Mouse (Mus musculus): ENCODE results near the gene Tsen2. TPM values are rescaled to one million over a fixed set of nuclear protein-coding genes. Genes with fewer than 3 reads are reported as not detected.

Tsen2 gene
- polyA plus RNA-seq, 1 experiment from 2014 or later: 32.7 TPM

GRCm38 (mm10) chr6:115511447-115511846 lies 33.0 kb upstream of the Tsen2 start:
- Histone ChIP-seq H3K9ac (ENCODE audit: low read length) (no peak overlapping the region), H3K36me3 (ENCODE audit: control insufficient read depth, insufficient read depth, low read length) (no peaks in the 10 kb centered on the region), H3K4me2 (no peak overlapping the region), H3K4me1 (ENCODE audit: control insufficient read depth, insufficient read depth, low read length) (no peaks in the 10 kb centered on the region), H3K27ac (ENCODE audit: low read depth, low read length) (no peak overlapping the region), H3K27me3 (ENCODE audit: control insufficient read depth, insufficient read depth, low read length) (no peaks in the 10 kb centered on the region), H3K9me3 (ENCODE audit: control insufficient read depth, low read length) (no peaks in the 10 kb centered on the region; the same call in 1 of the 2 replicates), H3K4me3 (ENCODE audit: low read depth, low read length) (no peak overlapping the region)
- WGBS: 92% methylated on average over 3 of the region's 3 CpGs
- no peak for ATAC-seq (ENCODE audit: low FRiP score)
- no peak for DNase-seq (ENCODE audit: low spot score, missing footprints)

GRCm38 (mm10) chr6:115513207-115513606 lies 31.3 kb upstream of the Tsen2 start:
- Histone ChIP-seq H3K9ac (ENCODE audit: low read length) (no peak overlapping the region), H3K27ac (ENCODE audit: low read depth, low read length) (no peak overlapping the region), H3K9me3 (ENCODE audit: control insufficient read depth, low read length) (no peaks in the 10 kb centered on the region; the same call in 1 of the 2 replicates), H3K4me2 (no peak overlapping the region), H3K4me1 (ENCODE audit: control insufficient read depth, insufficient read depth, low read length) (no peaks in the 10 kb centered on the region), H3K4me3 (ENCODE audit: low read depth, low read length) (no peak overlapping the region), H3K36me3 (ENCODE audit: control insufficient read depth, insufficient read depth, low read length) (no peaks in the 10 kb centered on the region), H3K27me3 (ENCODE audit: control insufficient read depth, insufficient read depth, low read length) (no peaks in the 10 kb centered on the region)
- WGBS: 95% methylated on average over 4 of the region's 4 CpGs
- DNase-seq (ENCODE audit: low spot score, missing footprints): no peak
- no peak for ATAC-seq (ENCODE audit: low FRiP score)

GRCm38 (mm10) chr6:115517904-115518303 lies 26.6 kb upstream of the Tsen2 start:
- no peak overlapping the region for H3K9ac ChIP-seq (ENCODE audit: low read length)
- no peaks in the 10 kb centered on the region for H3K4me1 ChIP-seq (ENCODE audit: control insufficient read depth, insufficient read depth, low read length)
- no peak overlapping the region for H3K4me2 ChIP-seq
- H3K36me3 ChIP-seq (ENCODE audit: control insufficient read depth, insufficient read depth, low read length): no peaks in the 10 kb centered on the region
- H3K27me3 ChIP-seq (ENCODE audit: control insufficient read depth, insufficient read depth, low read length): no peaks in the 10 kb centered on the region
- no peak overlapping the region for H3K4me3 ChIP-seq (ENCODE audit: low read depth, low read length)
- ATAC-seq (ENCODE audit: low FRiP score) (no peak), DNase-seq (ENCODE audit: low spot score, missing footprints) (no peak)
- WGBS: 78% methylated on average over 4 of the region's 4 CpGs
- H3K9me3 ChIP-seq (ENCODE audit: control insufficient read depth, low read length): no peaks in the 10 kb centered on the region
- H3K27ac ChIP-seq (ENCODE audit: low read depth, low read length): no peak overlapping the region

GRCm38 (mm10) chr6:115518352-115518751 lies 26.1 kb upstream of the Tsen2 start:
- Histone ChIP-seq H3K9me3 (ENCODE audit: control insufficient read depth, low read length) (no peaks in the 10 kb centered on the region), H3K4me2 (no peak overlapping the region), H3K9ac (ENCODE audit: low read length) (no peak overlapping the region), H3K36me3 (ENCODE audit: control insufficient read depth, insufficient read depth, low read length) (no peaks in the 10 kb centered on the region), H3K27ac (ENCODE audit: low read depth, low read length) (no peak overlapping the region), H3K27me3 (ENCODE audit: control insufficient read depth, insufficient read depth, low read length) (no peaks in the 10 kb centered on the region), H3K4me1 (ENCODE audit: control insufficient read depth, insufficient read depth, low read length) (no peaks in the 10 kb centered on the region), H3K4me3 (ENCODE audit: low read depth, low read length) (no peak overlapping the region)
- ATAC-seq (ENCODE audit: low FRiP score) (no peak), DNase-seq (ENCODE audit: low spot score, missing footprints) (no peak)
- 78% methylated on average over 2 of the region's 2 CpGs for WGBS

GRCm38 (mm10) chr6:115519275-115519699 lies 25.2 kb upstream of the Tsen2 start:
- Histone ChIP-seq H3K27me3 (ENCODE audit: control insufficient read depth, insufficient read depth, low read length) (no peaks in the 10 kb centered on the region), H3K9me3 (ENCODE audit: control insufficient read depth, low read length) (no peaks in the 10 kb centered on the region), H3K9ac (ENCODE audit: low read length) (no peak overlapping the region), H3K4me2 (no peak overlapping the region), H3K27ac (ENCODE audit: low read depth, low read length) (no peak overlapping the region), H3K4me1 (ENCODE audit: control insufficient read depth, insufficient read depth, low read length) (no peaks in the 10 kb centered on the region), H3K36me3 (ENCODE audit: control insufficient read depth, insufficient read depth, low read length) (no peaks in the 10 kb centered on the region), H3K4me3 (ENCODE audit: low read depth, low read length) (no peak overlapping the region)
- ATAC-seq (ENCODE audit: low FRiP score): no peak
- no peak for DNase-seq (ENCODE audit: low spot score, missing footprints)
- WGBS: 54% methylated on average over 12 of the region's 12 CpGs

GRCm38 (mm10) chr6:115521923-115522322 lies 22.5 kb upstream of the Tsen2 start:
- Histone ChIP-seq H3K9ac (ENCODE audit: low read length) (no peak overlapping the region), H3K4me1 (ENCODE audit: control insufficient read depth, insufficient read depth, low read length) (no peaks in the 10 kb centered on the region), H3K4me3 (ENCODE audit: low read depth, low read length) (no peak overlapping the region), H3K36me3 (ENCODE audit: control insufficient read depth, insufficient read depth, low read length) (no peaks in the 10 kb centered on the region), H3K27me3 (ENCODE audit: control insufficient read depth, insufficient read depth, low read length) (no peaks in the 10 kb centered on the region), H3K27ac (ENCODE audit: low read depth, low read length) (no peak overlapping the region), H3K9me3 (ENCODE audit: control insufficient read depth, low read length) (no peaks in the 10 kb centered on the region), H3K4me2 (no peak overlapping the region)
- ATAC-seq (ENCODE audit: low FRiP score) (no peak), DNase-seq (ENCODE audit: low spot score, missing footprints) (no peak)
- WGBS: 79% methylated on average over 1 of the region's 1 CpGs

- no peak overlapping the region for H3K4me3 ChIP-seq (ENCODE audit: low read depth, low read length)
- H3K36me3 ChIP-seq (ENCODE audit: control insufficient read depth, insufficient read depth, low read length): no peaks in the 10 kb centered on the region
- no peak overlapping the region for H3K9ac ChIP-seq (ENCODE audit: low read length)
- no peaks in the 10 kb centered on the region for H3K4me1 ChIP-seq (ENCODE audit: control insufficient read depth, insufficient read depth, low read length)
- no peaks in the 10 kb centered on the region for H3K9me3 ChIP-seq (ENCODE audit: control insufficient read depth, low read length)
- 82% methylated on average over 6 of the region's 6 CpGs for WGBS
- H3K27ac ChIP-seq (ENCODE audit: low read depth, low read length): no peak overlapping the region
- ATAC-seq (ENCODE audit: low FRiP score): no peak
- H3K4me2 ChIP-seq: no peak overlapping the region
- H3K27me3 ChIP-seq (ENCODE audit: control insufficient read depth, insufficient read depth, low read length): no peaks in the 10 kb centered on the region
- DNase-seq (ENCODE audit: low spot score, missing footprints): no peak
Measured at GRCm38 (mm10) chr6:115522691-115523146, 21.7 kb upstream of the Tsen2 start.

- WGBS: 86% methylated on average over 9 of the region's 9 CpGs
- no peak for ATAC-seq (ENCODE audit: low FRiP score)
- Histone ChIP-seq H3K36me3 (ENCODE audit: control insufficient read depth, insufficient read depth, low read length) (no peaks in the 10 kb centered on the region), H3K4me2 (no peak overlapping the region), H3K27me3 (ENCODE audit: control insufficient read depth, insufficient read depth, low read length) (no peaks in the 10 kb centered on the region), H3K27ac (ENCODE audit: low read depth, low read length) (no peak overlapping the region), H3K4me1 (ENCODE audit: control insufficient read depth, insufficient read depth, low read length) (no peaks in the 10 kb centered on the region), H3K9me3 (ENCODE audit: control insufficient read depth, low read length) (no peaks in the 10 kb centered on the region), H3K4me3 (ENCODE audit: low read depth, low read length) (no peak overlapping the region), H3K9ac (ENCODE audit: low read length) (no peak overlapping the region)
- no peak for DNase-seq (ENCODE audit: low spot score, missing footprints)
Measured at GRCm38 (mm10) chr6:115523201-115523600, 21.3 kb upstream of the Tsen2 start.

- Histone ChIP-seq H3K27me3 (ENCODE audit: control insufficient read depth, insufficient read depth, low read length) (no peaks in the 10 kb centered on the region), H3K9ac (ENCODE audit: low read length) (no peak overlapping the region), H3K4me1 (ENCODE audit: control insufficient read depth, insufficient read depth, low read length) (no peaks in the 10 kb centered on the region), H3K27ac (ENCODE audit: low read depth, low read length) (no peak overlapping the region), H3K4me2 (no peak overlapping the region), H3K4me3 (ENCODE audit: low read depth, low read length) (no peak overlapping the region), H3K36me3 (ENCODE audit: control insufficient read depth, insufficient read depth, low read length) (no peaks in the 10 kb centered on the region), H3K9me3 (ENCODE audit: control insufficient read depth, low read length) (no peaks in the 10 kb centered on the region)
- WGBS: 87% methylated on average over 9 of the region's 9 CpGs
- DNase-seq (ENCODE audit: low spot score, missing footprints): no peak
- no peak for ATAC-seq (ENCODE audit: low FRiP score)
Measured at GRCm38 (mm10) chr6:115524449-115524990, 19.9 kb upstream of the Tsen2 start.

All from midbrain, embryonic 11.5 days (tissue).